Mouse (Mus musculus) thymus, adult 2 months (tissue): ENCODE data around the gene Parp16.

Experiments
- CTCF ChIP-seq: fragments of 200-500 bp; IDR thresholded peaks from 2 replicates; pipeline ENCODE4 v1.5.1; 2012; ENCODE audit warnings: mild to moderate bottlenecking, control low read depth, low read length, moderate library complexity, borderline replicate concordance; ENCODE audit not compliant: control insufficient read depth, poor library complexity, insufficient read depth; ENCODE audit errors: extremely low read depth
- POLR2A ChIP-seq: fragments of 200-500 bp; IDR thresholded peaks from 2 replicates; pipeline ENCODE4 v1.6.1; 2012; ENCODE audit warnings: mild to moderate bottlenecking, low read length, control low read depth, moderate library complexity; ENCODE audit not compliant: control insufficient read depth, poor library complexity, insufficient read depth; ENCODE audit errors: extremely low read depth

GRCm38 (mm10) chr9:65283301-65283700 is 88.1 kb downstream of the Parp16 start:
- TF ChIP-seq CTCF: no peak
- TF ChIP-seq POLR2A: no peak
